Mouse (Mus musculus): ENCODE measurements around the gene Ank3. TPM values are rescaled to one million over a fixed set of nuclear protein-coding genes. Genes with fewer than 3 reads are reported as not detected.

The Ank3 gene
- polyA plus RNA-seq, 2 experiments from 2014 or later: 1.1 to 1.2 TPM

DNA sequence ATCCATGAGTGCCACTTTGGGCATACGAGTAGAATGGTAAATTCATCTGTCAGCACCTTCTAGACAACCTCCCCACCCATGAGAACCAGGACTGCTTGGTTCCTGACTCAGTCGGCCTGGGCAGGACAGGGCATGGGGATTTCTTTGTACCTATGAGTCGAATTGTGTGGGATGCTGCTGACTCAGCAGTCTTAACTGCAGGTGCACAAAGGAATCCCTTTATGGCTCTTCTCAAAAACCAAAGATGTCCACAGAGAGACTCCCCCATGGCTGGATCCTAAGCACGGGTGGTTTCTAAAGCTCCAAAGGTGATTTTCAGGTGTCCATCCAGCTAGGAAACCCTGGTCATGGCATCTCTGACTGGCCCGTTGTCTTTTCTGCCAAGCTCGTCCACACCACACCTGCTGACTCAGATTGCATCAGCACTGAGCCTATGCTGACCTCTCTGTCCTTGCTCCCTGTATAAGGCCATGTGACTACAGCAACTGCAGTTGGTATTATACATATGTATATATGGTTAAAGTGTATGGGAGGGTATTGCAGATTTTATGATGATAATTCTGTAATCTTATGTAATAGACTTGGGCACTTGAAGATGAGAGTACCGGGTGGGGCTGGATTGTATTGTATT is 538.8 kb downstream of the Ank3 start:
- no peak for ATAC-seq

DNA sequence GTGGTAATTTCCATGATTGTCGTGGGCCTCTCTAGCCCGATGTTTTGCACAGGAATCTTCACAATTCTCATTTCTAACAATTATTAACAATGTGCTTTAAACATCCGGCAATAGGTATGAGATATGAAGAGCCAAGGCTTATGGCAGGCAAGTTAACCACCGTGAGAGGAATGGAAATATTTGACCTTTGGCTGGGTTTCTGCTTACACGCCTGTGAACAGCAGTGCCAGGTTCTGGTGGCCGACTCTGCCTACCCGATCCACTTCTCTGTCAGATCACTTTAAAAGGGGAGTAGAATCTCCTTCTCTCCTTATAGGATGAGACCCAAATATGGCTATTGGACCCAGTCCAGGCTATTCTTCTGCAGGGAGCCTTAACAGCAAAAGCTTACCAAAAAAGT is 540.6 kb downstream of the Ank3 start:
- no peak for ATAC-seq

DNA sequence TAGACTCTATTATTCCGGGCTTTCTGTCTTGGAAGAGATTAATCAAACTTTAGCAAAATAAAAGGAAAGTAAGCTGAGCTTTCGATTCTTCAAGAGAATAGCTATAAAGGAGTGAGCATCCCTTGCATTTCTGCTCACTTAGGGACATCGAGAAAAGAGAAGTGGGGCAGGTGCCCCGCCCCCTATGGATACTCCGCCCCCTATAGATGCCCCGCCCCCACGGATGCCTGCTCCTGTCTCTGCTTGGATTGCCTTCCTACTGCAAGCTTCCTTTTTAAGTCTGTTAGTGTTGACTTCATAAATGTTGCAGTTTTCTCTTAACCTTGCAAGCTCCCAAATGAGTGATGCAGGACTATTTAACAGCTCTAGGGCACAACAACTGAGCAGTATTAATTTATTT is 541.4 kb downstream of the Ank3 start:
- ATAC-seq: no peak

DNA sequence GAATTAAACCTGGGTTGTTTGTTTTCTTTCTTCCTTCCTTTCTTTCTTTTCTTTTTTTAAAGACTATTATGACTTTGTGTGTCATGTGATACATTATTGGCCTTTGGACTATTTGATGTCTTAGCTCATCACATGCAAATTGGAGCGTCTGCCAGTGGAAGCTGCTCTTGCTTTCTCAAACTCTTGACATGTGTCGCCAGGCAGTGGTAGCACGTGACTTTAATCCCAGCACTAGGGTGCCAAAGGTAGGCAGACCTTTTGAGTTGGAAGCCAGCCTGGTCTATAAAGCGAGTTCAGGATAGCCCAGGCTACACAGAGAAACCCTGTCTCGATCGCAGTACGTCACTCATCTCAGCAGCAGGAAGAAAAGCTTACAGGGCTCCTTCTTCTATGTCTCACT is 542.4 kb downstream of the Ank3 start:
- no peak for ATAC-seq

DNA sequence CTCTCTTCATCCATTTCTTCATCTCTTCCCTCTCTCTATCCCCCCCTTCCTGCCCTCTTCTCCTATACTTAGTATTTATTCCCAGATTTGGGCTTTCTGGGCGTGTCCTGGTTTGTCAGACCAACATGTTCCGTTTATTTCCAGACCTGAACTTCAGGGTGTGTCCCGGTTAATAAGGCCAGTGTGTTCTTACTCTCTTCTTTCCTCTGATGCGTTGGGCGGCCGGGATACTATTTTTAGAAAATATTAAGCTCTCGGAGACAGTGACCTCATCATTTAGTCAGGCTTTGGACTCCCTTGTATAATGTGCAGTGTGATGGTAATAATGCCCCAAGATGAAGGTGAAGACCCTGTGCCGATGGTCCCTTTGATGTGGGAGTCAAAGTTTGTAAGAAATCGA is 546.3 kb downstream of the Ank3 start:
- no peak for ATAC-seq

DNA sequence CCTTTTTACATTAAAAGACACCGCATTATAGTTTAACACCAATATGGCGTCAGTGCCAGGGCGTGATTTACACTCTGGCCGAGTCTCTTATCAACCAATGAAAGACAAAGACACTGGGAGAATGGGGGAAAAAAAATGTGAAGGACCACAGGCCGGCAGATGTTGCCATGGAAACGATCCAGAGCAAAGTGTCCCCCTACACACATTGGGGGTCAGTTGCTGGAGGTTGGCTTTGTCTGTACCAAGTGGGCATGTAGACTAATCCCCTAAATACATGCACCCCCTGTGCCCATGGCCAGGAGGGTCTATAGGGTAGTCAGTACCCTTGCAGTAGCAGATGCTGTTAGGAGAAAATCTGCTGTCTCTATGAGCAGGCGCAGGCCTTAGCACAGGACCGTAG is 547.3 kb downstream of the Ank3 start:
- no peak for ATAC-seq

DNA sequence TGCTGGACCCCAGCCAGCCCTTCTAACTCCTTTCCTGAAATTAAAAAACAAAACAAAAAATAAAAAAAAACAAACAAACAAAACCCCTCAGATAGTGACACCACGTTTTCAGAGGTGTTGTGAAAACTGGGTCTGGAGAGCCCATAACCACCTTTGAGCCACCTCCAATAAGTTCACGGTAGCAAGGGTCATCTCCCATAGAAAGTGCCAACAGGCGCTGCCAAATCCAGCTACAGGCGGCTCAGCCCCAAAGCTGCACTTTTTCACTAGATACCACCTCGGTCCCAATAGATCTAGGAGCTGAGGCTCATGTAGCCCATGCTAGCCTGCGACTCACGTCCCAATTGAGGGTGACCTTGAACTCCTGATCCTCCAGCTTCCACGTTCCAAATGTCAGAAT is 547.7 kb downstream of the Ank3 start:
- ATAC-seq: no peak

DNA sequence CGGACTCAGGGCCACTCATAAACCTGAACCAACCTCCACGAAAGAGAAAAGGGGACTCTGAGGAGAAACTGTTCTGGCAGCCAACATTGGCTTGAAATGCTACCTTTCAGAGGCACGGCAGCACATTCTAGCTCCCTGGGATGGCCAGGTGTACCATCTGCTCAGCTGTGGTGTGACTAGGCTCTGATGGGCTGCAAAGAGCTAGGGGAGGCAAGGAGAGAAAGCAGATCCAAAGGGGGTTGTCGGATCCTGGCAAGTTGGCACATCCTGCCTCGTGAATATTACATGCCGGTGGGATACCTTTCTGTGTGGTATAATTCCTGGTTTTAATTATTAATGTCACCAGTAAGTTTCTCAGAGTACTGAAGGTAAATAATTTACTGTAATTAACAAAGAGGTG is 548.5 kb downstream of the Ank3 start:
- no peak for ATAC-seq

DNA sequence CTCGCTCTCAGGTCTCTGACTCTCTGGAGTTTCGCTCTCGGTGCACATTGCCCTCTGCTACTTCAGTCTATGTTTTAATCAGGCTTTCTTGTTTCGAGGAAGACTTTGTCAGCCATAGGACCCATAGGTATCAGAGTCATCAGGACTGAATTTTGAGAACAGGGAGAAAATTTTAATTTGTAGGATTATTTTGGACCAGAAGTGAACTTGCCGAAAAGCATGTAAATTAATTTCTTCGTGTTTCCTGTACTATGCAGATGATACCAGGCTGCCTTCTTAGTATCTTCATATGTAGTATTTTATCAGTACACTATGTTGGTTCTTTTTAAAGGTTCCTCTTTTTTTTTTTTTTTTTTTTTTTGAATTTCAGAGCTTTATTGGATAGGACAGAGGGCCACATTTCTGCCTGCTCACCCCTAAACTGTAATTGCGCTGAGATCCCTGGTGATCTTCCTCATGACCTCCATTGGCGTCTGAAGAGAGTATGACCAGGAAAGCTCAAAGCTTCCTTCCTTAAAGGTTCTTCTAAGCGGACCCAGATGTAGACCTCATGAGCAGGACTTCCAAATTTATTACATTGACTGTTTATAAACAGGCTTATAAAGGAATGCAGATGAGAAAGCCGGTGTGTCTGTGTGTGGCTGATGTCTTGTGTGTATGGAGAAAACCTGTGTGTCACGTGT is 551.8 kb downstream of the Ank3 start:
- no peak for ATAC-seq

DNA sequence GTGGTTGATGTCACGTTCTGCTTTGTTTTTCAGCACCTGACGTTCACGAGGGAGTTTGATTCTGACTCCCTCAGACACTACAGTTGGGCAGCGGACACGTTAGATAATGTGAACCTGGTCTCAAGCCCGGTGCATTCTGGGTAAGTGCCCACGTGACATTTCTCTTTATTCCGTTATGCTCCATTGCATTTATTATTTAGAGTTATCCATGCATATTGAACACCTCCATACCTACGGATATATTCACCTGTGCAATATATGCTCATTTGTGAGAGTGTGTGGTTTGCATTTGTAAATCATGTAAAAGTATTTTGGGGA is 552.3 kb downstream of the Ank3 start:
- ATAC-seq: no peak

DNA sequence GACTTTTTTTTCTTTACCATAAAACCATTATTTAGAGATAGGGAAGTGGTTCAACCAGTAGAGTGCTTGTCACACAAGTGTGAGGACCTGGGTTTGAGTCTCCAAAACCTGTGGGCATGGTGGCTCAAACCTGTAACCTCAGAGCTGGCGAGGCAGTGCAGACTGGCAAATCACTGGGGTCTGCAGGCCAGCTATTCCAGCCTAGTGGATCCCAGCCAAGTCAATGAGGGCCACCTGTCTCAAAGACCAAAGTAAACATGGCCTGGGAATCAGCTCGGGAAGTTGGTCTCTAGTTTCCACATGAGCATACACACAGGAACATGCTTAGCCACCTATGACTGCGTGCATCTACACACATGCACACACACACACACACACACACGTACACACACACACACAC is 552.9 kb downstream of the Ank3 start:
- no peak for ATAC-seq

DNA sequence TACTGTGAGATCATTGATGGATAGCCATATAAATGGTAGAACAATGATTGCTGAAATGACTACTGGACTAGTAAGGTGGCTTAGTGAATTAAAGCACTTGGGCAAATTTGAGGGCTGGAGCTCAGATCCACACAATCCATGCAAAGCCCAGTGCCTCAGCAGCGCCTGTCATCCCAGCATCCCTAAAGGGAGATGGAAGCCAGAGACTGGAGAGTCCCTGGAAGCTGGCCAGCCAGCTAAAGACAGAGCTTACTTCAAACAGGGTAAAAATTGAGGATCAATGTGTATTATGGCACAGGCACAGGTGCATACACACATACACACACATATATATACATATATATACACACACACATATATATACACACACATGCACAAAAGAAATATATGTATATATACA is 553.7 kb downstream of the Ank3 start:
- ATAC-seq: no peak

DNA sequence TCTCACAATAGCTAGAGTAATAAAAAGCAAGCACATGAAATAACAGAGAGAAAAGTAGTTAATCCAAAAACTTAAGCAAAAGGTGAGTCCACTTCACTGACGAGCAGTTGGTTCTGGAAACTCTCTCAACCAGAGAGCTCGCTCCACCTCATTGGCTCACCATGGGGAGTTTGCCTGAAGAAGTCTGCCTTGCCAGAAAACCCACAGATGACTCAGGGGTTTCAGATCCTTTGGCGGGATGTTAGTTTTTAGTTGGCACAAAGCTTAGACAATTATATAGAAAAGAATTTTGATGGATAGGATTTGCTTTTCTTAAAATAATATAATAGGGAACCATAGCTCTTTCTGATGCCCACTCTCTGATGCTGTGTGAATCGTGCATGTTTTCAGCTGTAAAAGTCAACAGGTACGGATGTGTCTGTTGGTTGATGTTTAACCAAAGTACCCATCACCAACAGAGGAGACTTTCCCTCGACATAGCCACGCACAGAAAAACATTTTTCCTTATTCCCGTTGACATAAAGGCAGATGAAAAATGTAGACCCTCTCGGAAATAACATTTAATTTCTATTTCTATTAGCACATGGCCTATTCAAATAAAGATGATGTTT is 556.2 kb downstream of the Ank3 start:
- no peak for ATAC-seq

DNA sequence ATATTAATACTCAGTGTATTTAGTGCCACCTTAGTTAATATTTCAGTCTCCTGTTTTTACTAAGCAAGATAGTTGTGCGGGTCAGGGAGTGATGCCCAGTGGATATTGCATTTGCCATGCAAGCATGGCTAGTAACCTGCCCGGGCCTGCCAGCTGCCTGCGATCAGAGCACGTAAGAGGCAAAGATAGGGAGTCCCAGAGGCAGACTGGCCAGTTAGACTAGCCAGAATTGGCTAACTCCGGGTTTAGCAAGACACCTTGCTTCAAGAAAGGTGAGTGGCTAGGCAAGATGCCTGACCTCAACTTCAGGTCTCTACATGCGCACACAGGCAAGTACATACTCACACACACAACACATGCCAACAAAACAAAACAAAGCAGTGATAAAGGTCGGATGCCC is 563.7 kb downstream of the Ank3 start:
- no peak for ATAC-seq

DNA sequence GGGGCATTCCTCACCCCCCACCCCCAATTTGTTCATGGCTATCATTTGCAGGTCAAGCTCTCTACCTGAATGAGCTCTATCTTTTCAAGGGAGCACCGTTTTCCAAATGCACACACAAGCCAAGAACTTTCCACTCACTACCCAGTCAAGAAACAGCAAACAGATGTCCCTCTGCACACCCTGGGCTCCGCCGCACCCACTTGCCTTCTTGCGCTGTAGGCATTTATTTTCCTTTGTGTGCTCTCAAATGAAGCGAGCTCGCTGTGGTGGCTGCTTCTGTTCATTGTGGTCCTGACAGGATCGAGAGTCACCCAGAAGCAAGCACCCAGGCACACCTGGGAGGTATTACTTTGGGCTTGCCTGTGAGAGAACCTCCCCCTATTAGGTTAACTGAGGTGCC is 564.4 kb downstream of the Ank3 start:
- no peak for ATAC-seq

DNA sequence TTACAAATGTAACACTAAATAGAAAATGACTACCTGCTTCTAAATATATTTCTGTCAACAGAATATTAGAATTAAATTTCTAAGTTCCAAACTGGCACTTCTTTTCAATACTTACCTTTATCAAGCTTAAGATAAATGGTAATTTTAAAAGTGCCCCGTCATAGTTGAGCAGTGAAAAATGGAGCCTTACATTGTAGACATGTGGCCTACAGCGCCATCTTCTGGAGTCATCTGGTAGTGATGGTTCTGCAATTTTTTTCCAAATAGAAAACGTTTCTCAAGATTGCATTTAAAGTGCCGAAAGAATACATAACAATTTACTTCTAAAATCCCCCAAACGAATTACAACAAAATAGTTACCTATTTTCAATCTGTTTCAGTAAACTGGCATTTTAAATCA is 566.0 kb downstream of the Ank3 start:
- ATAC-seq: no peak

DNA sequence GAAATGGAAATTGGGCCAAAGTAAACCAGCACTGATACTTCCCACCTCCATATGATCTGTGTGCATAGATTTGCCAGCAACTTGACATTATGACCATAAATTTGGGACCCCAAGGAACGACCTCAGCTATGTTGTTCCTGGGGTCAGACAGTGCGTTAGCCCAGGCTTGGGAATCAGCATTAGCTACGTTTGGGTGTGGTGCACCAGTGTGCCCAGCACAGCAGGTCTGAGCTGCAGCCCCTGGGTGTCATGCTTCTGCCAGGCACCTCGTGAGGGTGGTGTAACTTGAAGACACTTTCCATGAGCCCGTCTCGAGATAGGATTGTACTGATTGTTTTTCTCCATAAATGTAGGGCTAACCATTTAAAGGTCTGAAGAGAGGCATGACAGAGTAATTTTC is 566.5 kb downstream of the Ank3 start:
- ATAC-seq: no peak

DNA sequence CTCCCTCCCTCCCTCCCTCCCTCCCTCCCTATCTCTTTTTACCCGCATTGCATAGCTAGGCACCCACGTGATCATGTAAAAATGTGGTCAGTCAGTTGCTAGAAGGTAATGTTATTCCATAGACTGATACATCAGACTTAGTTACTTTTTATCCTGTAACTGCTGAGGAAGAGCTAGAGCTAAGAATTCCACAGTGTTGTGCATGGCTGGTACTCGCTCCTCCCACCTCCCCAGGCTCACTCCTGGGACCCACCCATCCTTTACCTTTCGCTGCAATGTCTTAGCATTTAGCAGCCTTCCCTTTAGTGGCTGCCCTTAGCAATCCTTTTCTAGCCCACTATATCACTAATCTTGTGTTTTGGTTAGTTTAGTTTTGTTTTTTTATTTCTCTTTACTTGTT is 569.4 kb downstream of the Ank3 start:
- no peak for ATAC-seq

DNA sequence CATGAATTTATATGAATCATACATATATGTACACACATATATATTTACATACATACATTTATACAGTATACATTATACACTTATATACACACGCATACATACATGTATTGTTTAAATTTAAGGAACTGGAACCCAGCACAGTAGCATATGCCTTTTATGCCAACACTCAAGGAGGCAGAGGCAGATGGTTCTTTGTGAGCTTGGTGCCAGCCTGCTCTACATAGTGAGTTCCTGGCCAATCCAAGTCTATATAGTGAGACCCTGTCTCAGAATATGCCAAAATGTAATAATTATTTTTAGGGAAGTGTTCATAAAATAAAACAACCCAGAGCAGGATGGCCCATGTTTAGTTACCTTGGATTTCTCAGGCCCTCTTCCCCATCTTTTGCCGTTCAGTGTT is 581.1 kb downstream of the Ank3 start:
- ATAC-seq: no peak

DNA sequence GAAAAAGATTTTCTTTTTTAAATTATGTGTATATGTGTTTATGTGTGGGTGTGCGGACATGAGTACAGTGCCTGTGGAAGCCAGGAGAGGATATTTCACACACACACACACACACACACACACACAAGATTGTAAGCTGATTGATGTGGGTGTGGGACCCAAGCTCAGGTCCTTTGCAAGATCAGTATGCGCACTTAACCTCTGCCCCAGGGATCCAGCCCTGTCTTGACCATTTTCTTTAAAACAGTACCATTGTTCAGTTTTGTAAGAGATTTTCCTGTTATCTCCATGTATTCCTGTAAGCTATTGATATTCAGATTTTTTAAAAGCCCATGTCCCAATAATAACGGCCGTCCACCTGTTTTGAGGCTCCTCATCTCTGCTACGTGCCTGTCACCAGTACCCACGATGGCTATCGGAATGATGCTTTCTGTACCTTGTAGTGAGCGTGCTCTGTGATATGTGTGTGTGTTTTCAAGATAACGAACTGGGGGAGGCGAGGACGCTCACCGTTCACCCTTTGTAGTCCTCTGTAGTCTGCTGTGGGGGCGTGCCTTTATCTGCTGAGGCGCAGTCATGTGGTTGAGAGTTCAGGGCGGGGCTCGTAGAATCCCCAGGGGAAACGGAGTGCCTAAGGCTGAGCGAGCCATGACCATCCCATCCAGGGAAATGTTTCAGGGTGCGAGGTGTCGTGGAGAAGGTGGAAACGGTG is 583.0 kb downstream of the Ank3 start:
- no peak for ATAC-seq

DNA sequence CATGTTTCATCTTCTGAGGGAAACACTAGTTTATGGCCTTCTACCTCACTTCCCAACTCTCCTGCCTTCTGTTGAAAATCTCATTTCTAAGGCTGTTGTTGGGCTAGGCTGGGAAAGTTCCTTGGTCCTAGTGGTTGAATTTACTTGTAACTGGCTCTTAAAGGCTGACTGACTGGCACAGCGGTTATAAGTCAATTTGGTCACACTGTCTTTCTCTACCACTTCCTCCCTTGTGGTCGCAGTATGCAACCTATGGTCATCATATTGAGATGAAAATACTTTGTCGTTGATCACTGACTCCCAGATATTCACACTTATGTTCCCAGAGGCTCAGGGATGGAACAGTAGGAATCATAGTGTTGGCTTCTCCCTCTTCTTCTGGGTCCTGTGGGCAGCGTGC is 584.1 kb downstream of the Ank3 start:
- ATAC-seq: no peak

DNA sequence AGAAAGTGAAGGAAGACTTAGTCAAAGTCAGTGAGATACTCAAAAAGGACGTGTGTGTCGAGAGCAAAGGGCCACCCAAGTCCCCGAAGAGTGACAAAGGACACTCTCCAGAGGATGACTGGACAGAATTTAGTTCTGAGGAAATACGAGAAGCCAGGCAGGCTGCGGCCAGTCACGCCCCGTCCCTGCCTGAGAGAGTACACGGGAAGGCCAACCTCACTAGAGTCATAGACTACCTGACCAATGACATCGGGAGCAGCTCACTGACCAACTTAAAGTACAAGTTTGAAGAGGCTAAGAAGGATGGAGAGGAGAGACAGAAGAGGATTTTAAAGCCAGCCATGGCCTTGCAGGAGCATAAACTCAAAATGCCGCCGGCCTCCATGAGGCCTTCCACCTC is 588.9 kb downstream of the Ank3 start:
- no peak for ATAC-seq

DNA sequence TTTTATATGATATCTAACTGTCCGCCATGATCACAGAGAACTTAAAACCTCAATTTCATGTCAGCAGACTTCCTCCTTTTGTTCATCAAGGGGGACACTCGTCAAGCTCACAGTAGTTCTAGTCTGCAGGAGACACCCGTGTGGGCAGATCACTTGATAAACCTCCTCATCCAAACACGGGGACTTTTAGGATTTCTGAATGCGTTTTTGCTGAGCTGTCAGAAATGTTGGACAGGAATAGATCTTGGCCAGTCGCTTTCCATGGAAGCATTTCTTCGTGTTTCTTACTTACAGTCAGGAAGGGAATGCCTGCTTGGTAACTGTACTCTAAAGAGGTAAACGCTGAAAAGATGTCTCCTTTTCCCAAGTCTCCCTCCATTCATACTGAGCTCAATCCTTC is 598.5 kb downstream of the Ank3 start:
- no peak for ATAC-seq

DNA sequence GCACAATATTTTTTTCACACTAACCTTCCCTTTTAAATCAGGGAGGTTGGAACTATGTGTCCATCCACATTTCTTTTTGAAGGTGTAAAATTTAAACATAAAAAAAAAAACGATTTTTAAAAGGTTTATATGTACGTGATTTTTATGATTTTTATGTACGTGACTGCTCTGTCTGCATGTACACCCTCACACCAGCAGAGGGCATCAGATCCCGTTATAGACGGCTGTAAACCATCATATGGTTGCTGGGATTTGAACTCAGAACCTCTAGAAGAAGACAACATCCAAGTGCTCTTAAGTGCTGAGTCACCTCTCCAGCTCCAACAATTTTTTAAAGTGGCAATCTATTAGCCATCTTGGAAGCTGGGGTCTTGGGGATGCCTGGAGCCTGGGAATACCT is 605.5 kb downstream of the Ank3 start:
- ATAC-seq: no peak
